Mouse (Mus musculus) pancreas, adult 10 weeks (tissue): Measurements from ENCODE around the gene Myo1h. TPM values are rescaled to one million over a fixed set of nuclear protein-coding genes. Genes with fewer than 3 reads are reported as not detected.

Source experiments
- polyA plus RNA-seq: library from polyadenylated mRNA; stranded (reverse); fragments of 350-450 nt; fragmentation: Illumina TruSeq; extraction: RNeasy Lipid Tissue Mini Kit (QIAGEN cat#74804); gene quantifications from one replicate; pipeline ENCODE4 v1.2.3, GENCODE M21; 2015; ENCODE audit warnings: low read depth, low replicate concordance; ENCODE audit not compliant: insufficient read depth

Myo1h gene
- polyA plus RNA-seq = not detected

DNA sequence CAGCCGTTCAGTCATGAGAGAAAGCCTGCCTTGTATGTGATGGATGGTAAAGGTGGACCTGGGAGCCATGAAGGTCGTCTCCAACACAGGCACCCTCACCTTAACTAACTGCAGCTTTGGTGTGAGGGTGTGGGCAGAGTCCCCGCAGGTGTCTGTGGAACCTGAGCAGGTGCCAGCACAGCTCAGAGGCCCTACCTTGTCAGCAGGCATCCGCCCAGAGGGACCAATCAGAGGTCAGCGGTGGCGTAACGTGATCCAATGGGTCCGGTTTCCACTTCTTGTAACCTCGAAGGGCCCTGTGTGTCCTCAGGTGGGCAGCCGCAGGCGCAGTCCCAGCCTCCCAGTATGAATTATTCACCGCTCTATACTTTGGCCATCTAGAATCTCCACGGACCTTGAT, at the start of gene Myo1h:
Gene Myo1h, plus strand, starts transcription at position 293 of the 400 bp plus-strand sequence.

GRCm38 (mm10) chr5:114273693-114274402, 15.1 kb upstream of the Myo1h start, which contains the start of gene Foxn4:
Foxn4 (minus strand) TSS chr5:114273807.

GRCm38 (mm10) chr5:114380209-114381012, 91.4 kb downstream of the Myo1h start, which contains the start of the genes Kctd10 and Ube3b:
Kctd10 (minus strand) TSS chr5:114380508.
Ube3b (plus strand) TSS chr5:114380607.

Other genes starting within 250 kb of the Myo1h start
- 3.7 TPM for gene Usp30, start 223.7 kb upstream of the Myo1h start, polyA plus RNA-seq
- 0.46 TPM for gene Svop, start 197.6 kb upstream of the Myo1h start, polyA plus RNA-seq
- 3.9 TPM for gene Alkbh2, start 160.9 kb upstream of the Myo1h start, polyA plus RNA-seq
- gene Ung, start 158.8 kb upstream of the Myo1h start, polyA plus RNA-seq = 2.3 TPM
- 9.0 TPM for gene Acacb, start 142.6 kb upstream of the Myo1h start, polyA plus RNA-seq
- gene Foxn4, start 15.4 kb upstream of the Myo1h start, polyA plus RNA-seq = not detected
- gene Kctd10, start 91.3 kb downstream of the Myo1h start, polyA plus RNA-seq = 31.0 TPM
- gene Ube3b, start 91.4 kb downstream of the Myo1h start, polyA plus RNA-seq = 12.1 TPM
- 1.9 TPM for gene Mmab, start 154.9 kb downstream of the Myo1h start, polyA plus RNA-seq
- 2.5 TPM for gene Mvk, start 155.1 kb downstream of the Myo1h start, polyA plus RNA-seq